Mouse (Mus musculus) embryonic facial prominence, embryonic 10.5 days (tissue): ENCODE data around the gene Olfr839-ps1. TPM values are rescaled to one million over a fixed set of nuclear protein-coding genes. Genes with fewer than 3 reads are reported as not detected.

Source experiments
- DNase-seq: peaks from one replicate; pipeline ENCODE4 v3.0.0-alpha.2; 2017; ENCODE audit warnings: low spot score
- H3K27ac ChIP-seq: fragments of 300-500 bp; sonication (generic); replicated peaks from 2 replicates; pipeline ENCODE4 v1.5.1; 2016; ENCODE audit warnings: mild to moderate bottlenecking
- H3K27me3 ChIP-seq: fragments of 300-500 bp; sonication (generic); replicated peaks from 2 replicates; pipeline ENCODE4 v1.6.1; 2016; ENCODE audit warnings: low read depth, mild to moderate bottlenecking; ENCODE audit not compliant: poor library complexity, severe bottlenecking
- H3K36me3 ChIP-seq: fragments of 300-500 bp; sonication (generic); replicated peaks from 2 replicates; pipeline ENCODE4 v1.6.1; 2016; ENCODE audit warnings: mild to moderate bottlenecking, moderate library complexity
- H3K4me1 ChIP-seq: fragments of 300-500 bp; sonication (generic); 2 replicates; pipeline ENCODE4 v1.6.1; 2016
- H3K4me3 ChIP-seq: fragments of 300-500 bp; sonication (generic); 2 replicates; pipeline ENCODE4 v1.5.1; 2016; ENCODE audit warnings: mild to moderate bottlenecking, moderate library complexity
- H3K9me3 ChIP-seq: fragments of 300-500 bp; sonication (generic); 2 replicates; pipeline ENCODE4 v1.6.1; 2016; ENCODE audit warnings: mild to moderate bottlenecking
- WGBS: fragments of 180-500 bp; shearing (Covaris S2); methylation state at CpG from one replicate; pipeline ENCODE4 v1.1.7; 2016; 5-methylcytosine and 5-hydroxymethylcytosine counted together
- polyA plus RNA-seq: library from polyadenylated mRNA; unstranded; fragments of >200 nt; fragmentation: Nextera tagmentation; extraction: Ambion mirVana; gene quantifications from 2 replicates; pipeline ENCODE4 v1.2.1, GENCODE M21; 2016

Olfr839-ps1 gene
- polyA plus RNA-seq = not detected in 2 replicates

GRCm38 (mm10) chr9:19177212-19177611 lies at the start of gene Olfr839-ps1:
Gene Olfr839-ps1 (minus strand): TSS chr9:19177312.
- Histone ChIP-seq H3K27me3 (no peaks in the 10 kb centered on the region), H3K27ac (no peak within 1 kb of the TSS), H3K9me3 (peaks cover 19% of the 10 kb centered on the region), H3K4me3 (no peak within 1 kb of the TSS), H3K4me1 (no peaks in the 10 kb centered on the region), H3K36me3 (no peaks in the 10 kb centered on the region)
- WGBS = 87% methylated on average over 1 of the region's 1 CpGs
- no peak for DNase-seq

- no peaks in the 10 kb centered on the region for H3K4me1 ChIP-seq
- no peaks in the 10 kb centered on the region for H3K27me3 ChIP-seq
- H3K36me3 ChIP-seq = no peaks in the 10 kb centered on the region
- no peak for DNase-seq
- peaks cover 9% of the 10 kb centered on the region; the same call in 1 of the 2 replicates for H3K9me3 ChIP-seq
- no peak within 1 kb of the TSS for H3K4me3 ChIP-seq
- no peak within 1 kb of the TSS for H3K27ac ChIP-seq
- WGBS = 75% methylated on average over 1 of the region's 1 CpGs
Observed at GRCm38 (mm10) chr9:19136017-19136416, 41.1 kb downstream of the Olfr839-ps1 start, which contains the start of gene Olfr837. Gene Olfr837 (plus strand): TSS chr9:19136317.

DNA sequence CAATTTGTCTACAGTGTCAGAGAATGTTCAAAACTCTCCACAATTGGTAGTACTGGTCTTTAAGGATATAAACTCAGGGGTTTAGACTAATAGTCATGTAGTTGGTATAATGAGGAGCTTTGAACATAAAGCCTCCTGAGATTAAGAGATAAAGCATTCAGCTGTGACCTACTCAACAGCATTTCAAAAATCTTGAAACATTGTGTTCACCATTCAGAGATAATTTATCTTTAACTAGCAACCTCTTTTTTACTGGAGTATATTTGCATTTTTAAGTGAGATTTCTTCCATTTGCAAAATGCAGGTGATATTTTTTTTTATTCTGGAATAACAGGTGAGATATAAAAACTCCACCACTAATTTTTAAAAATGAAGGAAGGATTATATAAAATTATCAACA lies 57.0 kb downstream of the Olfr839-ps1 start, which contains the start of gene Olfr836:
Gene Olfr836, plus strand, starts transcription at position 301 of the 400 bp plus-strand sequence.
- H3K27ac ChIP-seq = no peak within 1 kb of the TSS
- no peak within 1 kb of the TSS for H3K4me3 ChIP-seq
- DNase-seq = no peak

More for the DNA sequence above, 57.0 kb downstream of the Olfr839-ps1 start, which contains the start of gene Olfr836:
- Histone ChIP-seq H3K36me3 (no peaks in the 10 kb centered on the region), H3K9me3 (peaks cover under 1% of the 10 kb centered on the region; the same call in 1 of the 2 replicates), H3K4me1 (no peaks in the 10 kb centered on the region), H3K27me3 (no peaks in the 10 kb centered on the region)

Other genes with a start within 250 kb of the Olfr839-ps1 start
- gene Olfr832, start 240.2 kb downstream of the Olfr839-ps1 start, polyA plus RNA-seq = not detected in 2 replicates
- gene Olfr834, start 189.3 kb downstream of the Olfr839-ps1 start, polyA plus RNA-seq = not detected in 2 replicates
- not detected in 2 replicates for gene Olfr835, start 144.6 kb downstream of the Olfr839-ps1 start, polyA plus RNA-seq
- gene Olfr836, start 56.9 kb downstream of the Olfr839-ps1 start, polyA plus RNA-seq = not detected in 2 replicates
- not detected in 2 replicates for gene Olfr837, start 41.0 kb downstream of the Olfr839-ps1 start, polyA plus RNA-seq
- gene Olfr843, start 74.7 kb upstream of the Olfr839-ps1 start, polyA plus RNA-seq = not detected in 2 replicates
- not detected in 2 replicates for gene Olfr844, start 139.0 kb upstream of the Olfr839-ps1 start, polyA plus RNA-seq
- gene Olfr845, start 159.1 kb upstream of the Olfr839-ps1 start, polyA plus RNA-seq = not detected in 2 replicates
- not detected in 2 replicates for gene Olfr846, start 186.7 kb upstream of the Olfr839-ps1 start, polyA plus RNA-seq
- gene Olfr847, start 201.4 kb upstream of the Olfr839-ps1 start, polyA plus RNA-seq = not detected in 2 replicates